Mouse (Mus musculus) C2C12 (cell line): ENCODE data around the gene Reln.

Experiments
- CTCF ChIP-seq: IDR thresholded peaks from one replicate; pipeline ENCODE4 v1.5.1; 2011; ENCODE audit not compliant: control insufficient read depth, insufficient read depth, insufficient read length
- FOSL1 ChIP-seq: IDR thresholded peaks from one replicate; pipeline ENCODE4 v1.8.0; 2011; ENCODE audit warnings: mild to moderate bottlenecking, low read length; ENCODE audit not compliant: poor library complexity, insufficient read depth, severe bottlenecking
- MAX ChIP-seq: IDR thresholded peaks from one replicate; pipeline ENCODE4 v1.6.1; 2011; ENCODE audit warnings: mild to moderate bottlenecking, control low read depth
- MYOD1 ChIP-seq: IDR thresholded peaks from one replicate; pipeline ENCODE4 v1.6.1; 2011; ENCODE audit warnings: low read depth; ENCODE audit not compliant: control insufficient read depth, insufficient read length
- MYOG ChIP-seq: IDR thresholded peaks from one replicate; pipeline ENCODE4 v1.6.1; 2011; ENCODE audit not compliant: control insufficient read depth, insufficient read length; ENCODE audit errors: extremely low read depth
- USF1 ChIP-seq: IDR thresholded peaks from one replicate; pipeline ENCODE4 v1.6.1; 2011; ENCODE audit warnings: low read depth, mild to moderate bottlenecking, control low read depth, moderate library complexity

DNA sequence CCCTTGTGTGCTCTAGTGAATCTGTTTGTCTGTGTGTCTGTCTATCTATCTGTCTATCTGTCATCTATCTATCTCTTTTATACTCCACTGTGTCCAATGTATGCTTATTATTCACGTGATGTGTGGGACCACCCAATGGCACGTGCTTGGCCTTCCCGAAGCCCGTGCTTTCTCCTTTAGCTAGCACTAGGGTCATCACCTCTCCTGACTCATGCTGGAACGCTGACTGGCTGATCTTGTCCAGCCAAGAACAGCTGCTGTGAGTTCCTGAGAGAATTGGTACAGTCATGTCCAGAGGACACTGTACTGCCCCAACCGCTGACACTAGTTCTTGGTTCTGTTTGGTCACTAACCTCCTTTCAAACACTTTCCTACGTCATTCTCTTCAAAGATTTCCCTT is 485.8 kb downstream of the Reln start:
- TF ChIP-seq MAX, result no peak
- TF ChIP-seq MYOD1, result no peak
- TF ChIP-seq CTCF, result no peak
- TF ChIP-seq MYOG, result no peak
- no peak for TF ChIP-seq FOSL1
- TF ChIP-seq USF1, result no peak
